14 mouse cellular contexts compared by ENCODE assay signal in the genomic region with DNA sequence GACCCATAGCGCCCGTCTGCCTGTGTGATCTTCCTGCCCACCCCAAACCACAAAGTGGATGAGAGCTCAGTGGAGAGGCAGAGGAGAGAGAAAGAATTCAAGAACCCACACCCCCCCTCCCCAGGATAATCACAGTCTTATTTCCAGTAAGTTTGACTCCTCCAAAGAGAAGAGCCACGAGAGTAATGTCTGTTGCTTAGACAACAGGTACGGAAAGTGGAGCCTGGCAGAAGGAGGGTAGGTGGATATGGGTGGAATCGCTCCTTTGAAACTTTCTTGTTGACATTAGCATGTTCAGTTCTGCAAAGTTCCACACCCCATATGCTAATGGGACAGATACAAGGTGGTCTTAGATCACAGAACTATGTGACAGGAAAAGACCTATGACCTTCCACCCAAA.
A peak's percentile ranks its signal among the peaks of the same experiment; 100 is the strongest.
DNase-seq lines count a peak whose midpoint lies in the region.
"Had no signal": no experiment of that assay in that cellular context is flagged by ENCODE, and none has a peak within 500 bp of the region (broad histone marks: within the 10 kb centered on the region; RNA-seq: fewer than 3 reads in every experiment).

No protein-coding gene starts in this region.

- intact Hi-C loops in left cerebral cortex, postnatal 36 days (cut with DNase I), result no loop called here
- intact Hi-C loops in left cerebral cortex, postnatal 4 days (cut with DNase I), result no loop called here

- DNase-seq in frontal cortex, adult 2 months (ENCODE audit: extremely low spot score in 1 of 2, low spot score in 1 of 2), result peak; percentile 7 to 10
- DNase-seq in frontal cortex, postnatal 14 days (ENCODE audit: low spot score in 2 of 2), result no peak
- peak; percentile 12 for DNase-seq in left cerebral cortex, postnatal 36 days (ENCODE audit: low spot score in 2 of 2)
- DNase-seq in left cerebral cortex, postnatal 4 days, result no peak
- DNase-seq in brain, adult 2 months (ENCODE audit: low read depth, low spot score), result peak; percentile 54
- peak; percentile 27 to 28 for DNase-seq in right cerebral cortex, postnatal 36 days (ENCODE audit: low spot score in 2 of 2)
- DNase-seq in cerebellum, postnatal 14 days, result no peak
- DNase-seq: adrenal gland, postnatal 10 days; adrenal gland, postnatal 36 days; B cell, adult 2 months; cerebellum, adult 11 months; cerebellum, adult 8-10 months; gastrocnemius, adult 2 months; gastrocnemius, postnatal 14 days had no signal

Comparison
In these comparisons a context has a peak if more than half of its experiments do, and no peak if none do; other contexts are left out.
1. DNase-seq: peak in frontal cortex, adult 2 months (2 of 2), left cerebral cortex, postnatal 36 days (2 of 2), brain, adult 2 months (single experiment) and right cerebral cortex, postnatal 36 days (2 of 2); none in frontal cortex, postnatal 14 days (0 of 2), left cerebral cortex, postnatal 4 days (single experiment) and cerebellum, postnatal 14 days (0 of 2).